Mouse (Mus musculus) thymus, postnatal 36 days (tissue): ENCODE results near the gene Zbtb8b.
"Not testable (repeated sequence)": the region's sequence is repeated elsewhere in the genome, so short reads cannot be mapped to it uniquely, and the experiment has no call there.

Experiments used
- DNase-seq, 2 experiments: peaks; one replicate each; pipeline ENCODE4 v3.0.0; 2022; ENCODE audit warnings: mixed read lengths in 2 of 2

Gene Zbtb8b

GRCm38 (mm10) chr4:129440340-129441063 is at the start of gene Zbtb8b:
Gene Zbtb8b (minus strand): TSS chr4:129440853.
- no peak for DNase-seq

GRCm38 (mm10) chr4:129481090-129481489 is 40.4 kb upstream of the Zbtb8b start:
- no peak for DNase-seq

- DNase-seq = no peak
Measured at GRCm38 (mm10) chr4:129479863-129480262, 39.2 kb upstream of the Zbtb8b start.

DNA sequence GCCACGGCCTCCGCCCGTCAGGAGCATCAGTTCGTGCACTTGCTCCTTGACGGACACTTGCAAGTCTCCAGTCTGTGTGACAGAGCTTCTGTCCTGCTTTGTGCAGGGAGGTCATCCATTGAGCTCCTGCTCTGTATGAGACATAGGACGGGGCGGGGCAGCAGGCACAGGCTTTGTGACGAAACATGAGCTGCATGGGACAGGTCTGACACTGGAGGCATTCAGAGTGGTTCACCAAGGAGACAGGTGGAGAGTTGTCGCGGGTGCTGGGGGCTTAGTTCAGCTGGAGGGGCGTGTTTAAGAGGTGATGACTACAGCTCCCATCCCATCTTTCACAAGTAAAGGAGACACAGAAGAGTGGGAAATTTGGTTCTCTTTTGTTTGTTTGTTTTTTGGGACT is 35.4 kb upstream of the Zbtb8b start:
- no peak for DNase-seq

- DNase-seq = no peak
Measured at GRCm38 (mm10) chr4:129464286-129464815, 23.7 kb upstream of the Zbtb8b start.

DNA sequence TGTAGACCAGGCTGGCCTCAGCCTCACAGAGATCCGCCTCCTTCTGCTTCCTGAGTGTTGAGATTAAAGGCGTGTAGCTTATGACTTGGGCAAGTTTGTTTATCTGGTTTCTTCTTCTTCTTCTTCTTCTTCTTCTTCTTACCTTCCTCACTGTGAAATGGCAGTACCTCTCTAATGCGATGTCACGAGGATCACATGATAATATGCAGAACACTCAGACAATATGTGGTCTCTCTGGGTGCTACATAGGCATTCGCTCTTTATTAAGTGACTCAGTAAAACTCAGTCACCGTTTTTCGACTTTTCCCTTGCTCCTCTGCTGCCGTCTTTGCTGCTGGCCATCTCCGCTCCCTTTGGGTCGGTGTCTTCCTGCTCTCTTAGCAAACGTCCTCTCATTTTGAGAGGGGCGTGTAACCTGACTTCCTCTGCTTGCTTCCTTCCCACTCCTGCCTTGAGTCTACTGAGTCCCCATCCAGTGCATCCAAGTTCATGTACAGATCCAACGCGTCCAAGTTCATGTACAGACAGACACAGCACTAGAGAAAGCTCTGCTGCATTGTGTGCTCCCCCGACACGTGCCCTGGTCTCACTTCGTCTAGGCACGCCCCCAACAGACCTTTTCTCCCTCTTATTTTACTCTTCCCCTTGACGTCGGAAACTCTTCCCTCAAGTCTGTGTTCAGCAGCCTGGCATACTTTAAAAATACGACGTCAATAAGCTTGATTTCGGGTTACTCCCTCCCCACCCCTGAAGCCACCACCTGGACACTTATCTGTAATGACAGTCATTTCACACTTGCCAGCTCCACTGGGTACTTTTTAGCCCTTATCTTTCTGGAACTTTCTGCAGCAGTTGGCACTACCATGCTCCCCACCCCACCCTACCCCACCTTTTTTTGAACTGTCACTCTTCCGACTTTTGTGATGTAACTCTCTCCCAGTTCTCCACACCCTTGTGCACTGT is 22.7 kb upstream of the Zbtb8b start:
- no peak for DNase-seq

GRCm38 (mm10) chr4:129462118-129462517 is 21.5 kb upstream of the Zbtb8b start:
- DNase-seq = no peak

GRCm38 (mm10) chr4:129461183-129461960 is 20.7 kb upstream of the Zbtb8b start, which contains the start of gene Bsdc1:
Gene Bsdc1 (plus strand): TSS chr4:129461581.
- peak; percentile 100 for DNase-seq

GRCm38 (mm10) chr4:129460827-129461182 is 20.2 kb upstream of the Zbtb8b start:
- peak in 1 of 2 experiments; percentile 12 for DNase-seq

GRCm38 (mm10) chr4:129459726-129460125 is 19.1 kb upstream of the Zbtb8b start:
- no peak for DNase-seq

GRCm38 (mm10) chr4:129457311-129457710 is 16.7 kb upstream of the Zbtb8b start:
- not testable (repeated sequence) for DNase-seq

DNA sequence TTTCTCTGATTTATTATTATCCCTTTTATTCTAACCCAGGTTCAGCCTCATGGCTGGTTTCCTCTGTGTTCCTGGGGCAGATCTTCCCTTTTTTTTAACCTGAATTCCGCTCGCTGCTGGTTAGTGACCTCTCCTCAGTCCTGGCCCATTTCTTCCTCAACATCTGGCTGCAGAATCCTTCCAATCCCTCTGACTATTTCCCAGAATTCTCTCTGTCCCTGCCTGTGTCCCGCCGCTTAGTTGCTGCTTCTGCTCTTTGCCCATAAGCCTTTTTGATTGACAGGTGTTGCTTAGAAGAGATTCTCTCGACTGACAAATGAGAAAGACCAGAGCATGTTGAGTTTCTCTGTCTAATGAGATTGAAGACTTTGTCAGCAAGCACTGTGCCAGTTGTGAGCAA is 15.5 kb upstream of the Zbtb8b start:
- no peak for DNase-seq

- peak; percentile 20 to 30 for DNase-seq
Measured at GRCm38 (mm10) chr4:129455265-129455664, 14.6 kb upstream of the Zbtb8b start.

DNA sequence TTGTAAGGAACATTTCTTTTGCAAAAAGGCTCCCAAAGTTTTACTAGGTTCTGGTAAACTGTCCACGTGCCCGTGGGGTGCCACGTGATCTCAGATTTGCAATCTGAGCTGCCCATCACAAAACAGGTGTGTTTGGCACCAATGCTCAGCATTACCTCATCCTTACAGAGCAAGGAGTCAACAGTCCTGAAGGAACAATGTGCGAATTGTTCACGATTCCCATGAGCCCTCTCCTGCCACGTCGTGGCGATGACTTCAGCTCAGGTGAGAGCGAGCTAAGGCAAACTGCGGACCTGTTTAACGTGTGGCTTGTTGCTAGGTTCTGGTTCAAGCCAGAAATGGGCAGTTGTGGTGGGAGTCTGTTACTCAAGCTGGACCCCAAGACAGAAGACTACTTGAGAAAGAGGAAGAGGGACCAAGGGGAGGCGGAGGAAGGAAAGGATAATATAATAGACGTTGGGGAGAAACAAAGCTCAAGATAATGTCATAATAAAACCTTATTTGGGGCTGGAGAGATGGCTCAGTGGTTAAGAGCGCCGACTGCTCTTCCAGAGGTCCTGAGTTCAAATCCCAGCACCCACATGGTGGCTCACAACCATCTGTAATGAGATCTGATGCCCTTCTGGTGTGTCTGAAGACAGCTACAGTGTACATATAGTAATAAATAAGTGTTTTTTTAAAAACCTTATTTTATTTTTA is 11.0 kb upstream of the Zbtb8b start:
- DNase-seq = no peak

DNA sequence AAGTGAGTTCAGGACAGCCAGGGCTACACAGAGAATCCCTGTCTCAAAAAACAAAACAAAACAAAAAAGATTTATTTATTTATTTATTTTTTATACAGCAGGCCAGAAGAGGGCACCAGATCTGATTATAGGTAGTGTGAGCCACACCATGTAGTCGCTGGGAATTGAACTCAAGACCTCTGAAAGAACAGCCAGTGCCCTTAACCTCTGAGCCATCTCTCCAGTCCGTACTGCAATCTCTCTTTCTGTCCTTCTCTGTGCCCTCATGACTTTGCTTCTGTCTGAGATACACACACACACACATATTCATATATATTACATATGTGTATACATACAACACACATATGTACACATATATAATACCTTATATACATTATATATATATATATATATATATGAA is 10.2 kb upstream of the Zbtb8b start:
- no peak for DNase-seq

DNA sequence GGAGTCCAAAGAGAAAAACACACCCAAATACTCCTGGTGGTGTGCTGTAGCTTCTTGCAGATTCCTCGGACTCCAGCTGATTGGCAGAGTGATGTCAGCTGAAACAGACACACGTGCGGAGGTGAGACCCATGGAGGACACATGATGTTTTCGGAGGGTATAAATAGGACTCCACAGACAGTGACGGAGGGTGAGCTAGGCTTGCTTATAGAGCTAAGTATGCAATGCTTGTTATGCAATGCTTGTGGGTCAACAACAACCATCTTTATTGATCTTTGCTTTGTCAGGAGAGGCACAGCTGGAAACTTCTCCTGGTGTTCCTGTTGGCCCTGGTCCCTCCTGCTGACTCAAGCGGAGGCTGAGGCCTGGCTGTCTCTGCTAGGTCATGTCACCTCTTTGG is 8.1 kb upstream of the Zbtb8b start:
- DNase-seq = no peak

DNA sequence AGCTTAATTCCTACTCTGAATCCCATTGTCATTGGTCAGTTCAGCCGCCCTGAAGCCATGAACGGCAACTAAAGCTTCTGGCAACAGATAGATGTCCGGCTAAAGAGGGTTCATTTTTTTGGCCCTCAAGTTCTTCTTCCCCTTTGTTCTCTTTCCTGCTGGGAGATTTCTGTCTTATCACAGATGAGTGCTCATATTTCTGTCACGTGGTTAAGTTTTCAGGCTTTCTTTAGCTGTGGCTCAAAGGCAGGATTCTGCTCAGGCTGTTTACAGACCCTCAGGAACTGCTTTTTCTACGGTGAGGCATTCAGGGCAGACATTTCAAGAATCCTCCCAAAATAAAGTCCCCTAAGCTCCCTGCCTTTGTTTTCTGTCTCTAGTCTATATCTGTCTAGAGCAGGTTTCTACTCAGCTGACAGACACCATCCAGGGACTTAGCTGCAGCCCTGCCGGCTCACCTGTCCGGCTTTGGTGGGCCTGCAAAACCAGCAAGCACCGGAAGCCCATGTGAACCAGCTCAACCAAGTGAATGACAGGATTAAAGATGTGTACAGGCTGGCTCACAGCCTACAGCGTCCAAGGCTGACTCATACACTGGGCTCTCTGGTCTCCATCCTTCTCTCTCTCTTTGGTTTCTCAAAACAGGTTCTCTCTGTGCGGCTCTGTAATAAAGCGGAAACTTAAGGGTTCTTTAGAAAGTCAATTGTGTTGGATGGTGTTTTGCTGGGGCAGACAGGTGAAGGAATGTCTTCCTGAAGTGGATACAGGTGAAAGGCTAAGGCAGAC is 7.3 kb upstream of the Zbtb8b start:
- no peak for DNase-seq

DNA sequence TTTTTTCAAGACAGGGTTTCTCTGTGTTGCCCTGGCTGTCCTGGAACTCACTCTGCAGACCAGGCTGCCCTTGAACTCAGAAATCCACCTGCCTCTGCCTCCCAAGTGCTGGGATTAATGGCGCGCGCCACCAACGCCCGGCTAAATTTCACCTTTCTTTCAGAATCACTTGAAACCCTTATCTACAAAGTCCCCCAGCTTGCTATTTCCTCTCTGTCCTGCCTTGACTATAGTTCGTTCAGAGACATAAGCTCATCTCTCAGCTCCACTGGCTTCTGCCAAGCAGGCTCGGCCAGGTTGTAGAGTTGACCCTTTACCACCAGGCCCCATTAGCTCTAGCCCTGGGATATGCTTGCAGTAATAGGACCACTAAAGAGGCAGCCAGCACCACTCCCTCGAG is 6.7 kb upstream of the Zbtb8b start:
- no peak for DNase-seq

GRCm38 (mm10) chr4:129441145-129441544 is 492 bp upstream of the Zbtb8b start:
- no peak for DNase-seq

DNA sequence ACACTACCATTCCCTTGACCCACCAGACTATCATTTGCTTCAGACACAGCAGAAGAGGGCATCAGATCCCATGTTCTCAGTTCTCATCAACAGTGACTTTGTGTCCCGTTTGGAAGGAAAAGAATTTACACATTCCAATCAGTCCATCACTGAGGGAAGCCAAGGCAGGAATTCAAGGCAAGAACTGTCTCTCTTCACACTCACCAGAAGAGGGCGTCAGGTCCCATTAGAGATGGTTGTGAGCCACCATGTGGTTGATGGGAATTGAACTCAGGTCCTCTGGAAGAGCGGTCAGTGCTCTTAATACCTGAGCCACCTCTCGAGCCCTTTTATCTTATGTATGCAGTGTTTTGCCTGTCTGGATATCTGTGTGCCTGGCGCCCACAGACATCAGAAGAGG is 22.3 kb downstream of the Zbtb8b start:
- no peak for DNase-seq

- DNase-seq = no peak
Measured at GRCm38 (mm10) chr4:129416478-129416877, 24.2 kb downstream of the Zbtb8b start.
